Mouse (Mus musculus): Measurements from ENCODE around the gene Otogl.

DNA sequence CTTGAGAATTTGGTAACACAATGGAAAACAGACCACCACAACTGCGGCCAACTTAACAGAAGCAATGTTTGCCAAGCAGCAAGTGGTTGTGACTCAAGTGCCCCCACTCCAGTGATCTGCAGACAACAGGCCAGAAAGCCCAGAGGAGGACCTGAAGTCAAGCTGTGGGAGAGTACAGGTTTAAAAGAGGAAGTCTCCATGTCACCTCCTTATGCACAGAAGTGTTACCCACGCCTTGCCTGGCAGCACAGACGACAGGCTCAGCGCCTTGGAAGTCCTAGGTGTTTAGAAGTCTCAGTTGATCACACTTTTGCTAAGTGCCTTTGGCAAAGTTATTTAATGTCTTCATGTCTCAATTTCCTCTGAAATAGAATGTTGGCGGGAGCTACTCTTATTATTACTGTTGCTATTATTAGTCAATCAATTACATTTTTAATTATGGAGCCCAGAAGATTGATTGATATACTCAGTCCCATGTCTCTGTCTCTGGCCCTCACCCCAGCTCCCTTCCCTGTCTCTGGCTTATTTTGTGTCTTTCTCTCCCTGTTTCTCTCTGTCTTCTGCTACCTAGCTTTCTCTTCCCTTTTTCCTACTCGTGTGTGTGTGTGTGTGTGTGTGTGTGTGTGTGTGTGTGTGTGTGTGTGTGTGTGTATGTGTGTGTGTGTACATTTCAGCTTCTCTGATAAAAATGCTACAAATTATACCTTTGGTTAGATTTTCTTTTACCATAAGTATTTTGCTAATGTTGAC, 101.1 kb downstream of the Otogl start:
- TF ChIP-seq CTCF (IDR thresholded peaks at IDR 0.05; ENCODE audit: borderline replicate concordance, insufficient read depth, low read length) (no peak), POLR2A (IDR thresholded peaks at IDR 0.05; ENCODE audit: low read depth, low read length) (no peak)
